18 mouse cellular contexts compared by ENCODE assay signal in the genomic region with DNA sequence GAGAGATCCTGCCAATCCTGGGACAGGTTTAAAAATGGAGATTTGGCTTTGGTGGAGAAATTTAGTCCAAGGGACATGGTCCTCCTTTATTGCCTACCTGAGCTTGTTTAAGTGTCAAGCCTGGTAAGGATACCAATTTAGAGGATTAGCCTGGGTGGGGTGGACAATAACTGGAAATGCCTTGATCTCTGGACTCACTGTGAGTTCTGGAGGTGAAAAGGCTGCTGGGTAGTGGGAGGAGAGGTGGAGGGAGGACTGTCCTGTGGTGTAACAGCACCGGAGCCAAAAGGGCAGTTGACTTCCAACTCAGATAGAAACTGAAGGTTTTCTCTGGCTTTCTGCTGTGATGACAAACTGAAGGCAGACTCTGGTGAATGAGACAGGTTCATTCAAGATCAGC.
"Had no signal": no experiment of that assay in that cellular context is flagged by ENCODE, and none has a peak within 500 bp of the region (broad histone marks: within the 10 kb centered on the region; RNA-seq: fewer than 3 reads in every experiment).

No protein-coding gene starts in this region.

- H3K9me3 ChIP-seq: kidney, embryonic 15.5 days; limb, embryonic 12.5 days; limb, embryonic 15.5 days; liver, embryonic 15.5 days; stomach, embryonic 15.5 days had no signal

- H3K27ac ChIP-seq: kidney, embryonic 15.5 days; limb, embryonic 12.5 days; limb, embryonic 15.5 days; liver, embryonic 15.5 days; stomach, embryonic 15.5 days had no signal

- DNase-seq: kidney, adult 18-20 months; kidney, postnatal 25 days; left cerebral cortex, postnatal 4 days; lung, adult 2 months; lung, postnatal 14 days; lung, postnatal 4 days; midbrain, embryonic 14.5 days; right cerebral cortex, postnatal 14 days; right cerebral cortex, postnatal 4 days; spleen, adult 18-20 months; thymus, postnatal 36 days had no signal

- H3K4me2 ChIP-seq: kidney, embryonic 15.5 days; limb, embryonic 12.5 days; limb, embryonic 15.5 days; liver, embryonic 11.5 days; liver, embryonic 15.5 days; midbrain, embryonic 11.5 days; stomach, embryonic 15.5 days had no signal

- H3K9ac ChIP-seq: kidney, embryonic 15.5 days; limb, embryonic 12.5 days; limb, embryonic 15.5 days; liver, embryonic 15.5 days; stomach, embryonic 15.5 days had no signal

- H3K4me3 ChIP-seq: kidney, embryonic 15.5 days; limb, embryonic 12.5 days; limb, embryonic 15.5 days; liver, embryonic 15.5 days; stomach, embryonic 15.5 days had no signal

- H3K36me3 ChIP-seq: kidney, embryonic 15.5 days; limb, embryonic 12.5 days; limb, embryonic 15.5 days; liver, embryonic 15.5 days; stomach, embryonic 15.5 days had no signal

- H3K27me3 ChIP-seq: kidney, embryonic 15.5 days; limb, embryonic 12.5 days; limb, embryonic 15.5 days; stomach, embryonic 15.5 days had no signal

- H3K4me1 ChIP-seq: kidney, embryonic 15.5 days; limb, embryonic 12.5 days; limb, embryonic 15.5 days; liver, embryonic 15.5 days; stomach, embryonic 15.5 days had no signal
